Mouse (Mus musculus) liver, embryonic 11.5 days (tissue): ENCODE measurements around the gene Vsig8. TPM values are rescaled to one million over a fixed set of nuclear protein-coding genes. Genes with fewer than 3 reads are reported as not detected.
A peak's percentile ranks its signal among the peaks of the same experiment; 100 is the strongest.

Experiments
- ATAC-seq: fragments of 200-750 bp; cut with Nextera tagmentation; replicated peaks from 2 replicates; pipeline ENCODE4 v1.8.0; 2017; ENCODE audit warnings: moderate number of reproducible peaks, mild to moderate bottlenecking, moderate TSS enrichment, moderate library complexity; ENCODE audit not compliant: low FRiP score
- DNase-seq: peaks from one replicate; pipeline ENCODE4 v3.0.0-alpha.2; 2017; ENCODE audit warnings: low spot score
- H3K27ac ChIP-seq: fragments of 300-500 bp; sonication (generic); 2 replicates; pipeline ENCODE4 v1.5.1; 2014; ENCODE audit warnings: mild to moderate bottlenecking, low read depth, low read length, control low read depth
- H3K27me3 ChIP-seq: fragments of 300-500 bp; sonication (generic); replicated peaks from 2 replicates; pipeline ENCODE4 v1.6.1; 2014; ENCODE audit warnings: low read length, mixed read lengths; ENCODE audit not compliant: control insufficient read depth, insufficient read depth
- H3K36me3 ChIP-seq: fragments of 300-500 bp; sonication (generic); 2 replicates; pipeline ENCODE4 v1.6.1; 2014; ENCODE audit warnings: mild to moderate bottlenecking, low read length, moderate library complexity, mixed read lengths; ENCODE audit not compliant: control insufficient read depth, insufficient read depth
- H3K4me1 ChIP-seq: fragments of 300-500 bp; sonication (generic); replicated peaks from 2 replicates; pipeline ENCODE4 v1.6.1; 2014; ENCODE audit warnings: low read length, mixed read lengths; ENCODE audit not compliant: control insufficient read depth, insufficient read depth
- H3K4me2 ChIP-seq: fragments of 300-500 bp; sonication (generic); 2 replicates; pipeline ENCODE4 v1.6.1; 2014; ENCODE audit warnings: mild to moderate bottlenecking, control low read depth, moderate library complexity
- H3K4me3 ChIP-seq: fragments of 300-500 bp; sonication (generic); 2 replicates; pipeline ENCODE4 v1.5.1; 2014; ENCODE audit warnings: low read depth, low read length, control low read depth
- H3K9ac ChIP-seq: fragments of 300-500 bp; sonication (generic); 2 replicates; pipeline ENCODE4 v1.6.1; 2014; ENCODE audit warnings: low read depth, low read length, control low read depth
- H3K9me3 ChIP-seq: fragments of 300-500 bp; sonication (generic); 2 replicates; pipeline ENCODE4 v1.6.1; 2016; ENCODE audit warnings: low read length, inconsistent platforms, mixed read lengths; ENCODE audit not compliant: control insufficient read depth
- WGBS: fragments of 180-500 bp; shearing (Covaris S2); extraction: QIAGEN DNeasy Blood & Tissue Kit; methylation state at CpG from one replicate; pipeline ENCODE4 v1.1.7; 2014; 5-methylcytosine and 5-hydroxymethylcytosine counted together
- polyA plus RNA-seq: library from polyadenylated mRNA; unstranded; fragments of >200 nt; fragmentation: Nextera tagmentation; extraction: Ambion mirVana; gene quantifications from 2 replicates; pipeline ENCODE4 v1.2.1, GENCODE M21; 2014

Gene Vsig8
- polyA plus RNA-seq, 1 experiment from 2014 or later, result not detected

GRCm38 (mm10) chr1:172535116-172535515 is 20.6 kb upstream of the Vsig8 start:
- Histone ChIP-seq H3K9me3 (no peaks in the 10 kb centered on the region), H3K36me3 (no peaks in the 10 kb centered on the region), H3K27me3 (peaks cover 41% of the 10 kb centered on the region), H3K4me3 (no peak overlapping the region), H3K4me1 (no peaks in the 10 kb centered on the region; the same call in none of the 2 replicates), H3K9ac (no peak overlapping the region), H3K4me2 (no peak overlapping the region), H3K27ac (no peak overlapping the region)
- DNase-seq, result no peak
- ATAC-seq, result no peak
- 75% methylated on average over 16 of the region's 16 CpGs for WGBS

- Histone ChIP-seq H3K27me3 (peaks cover 11% of the 10 kb centered on the region), H3K4me1 (no peaks in the 10 kb centered on the region), H3K27ac (no peak overlapping the region), H3K4me2 (no peak overlapping the region), H3K4me3 (no peak overlapping the region), H3K36me3 (no peaks in the 10 kb centered on the region), H3K9me3 (no peaks in the 10 kb centered on the region), H3K9ac (no peak overlapping the region)
- ATAC-seq (no peak), DNase-seq (no peak)
- 60% methylated on average over 6 of the region's 6 CpGs for WGBS
Observed at GRCm38 (mm10) chr1:172539827-172540226, 15.9 kb upstream of the Vsig8 start.

GRCm38 (mm10) chr1:172540283-172540820 is 15.4 kb upstream of the Vsig8 start:
- Histone ChIP-seq H3K4me3 (no peak overlapping the region), H3K27me3 (peaks cover 11% of the 10 kb centered on the region), H3K9ac (no peak overlapping the region), H3K4me1 (no peaks in the 10 kb centered on the region), H3K36me3 (no peaks in the 10 kb centered on the region), H3K4me2 (no peak overlapping the region), H3K27ac (no peak overlapping the region), H3K9me3 (no peaks in the 10 kb centered on the region)
- ATAC-seq, result no peak
- DNase-seq, result no peak
- WGBS, result 58% methylated on average over 11 of the region's 11 CpGs

- DNase-seq (no peak), ATAC-seq (no peak)
- Histone ChIP-seq H3K9ac (no peak overlapping the region), H3K4me1 (0 out of 2 replicates have a peak, but pooled peaks cover 6% of the 10 kb centered on the region), H3K27me3 (peaks cover 7% of the 10 kb centered on the region; the same call in 1 of the 2 replicates), H3K9me3 (no peaks in the 10 kb centered on the region), H3K4me3 (no peak overlapping the region), H3K4me2 (no peak overlapping the region), H3K27ac (no peak overlapping the region), H3K36me3 (no peaks in the 10 kb centered on the region)
- WGBS, result 72% methylated on average over 4 of the region's 4 CpGs
Observed at GRCm38 (mm10) chr1:172546062-172546461, 9.7 kb upstream of the Vsig8 start.

GRCm38 (mm10) chr1:172548501-172548900 is 7.2 kb upstream of the Vsig8 start:
- 0 out of 2 replicates have a peak, but pooled peaks have one; percentile 7 for ATAC-seq
- no peaks in the 10 kb centered on the region for H3K36me3 ChIP-seq
- DNase-seq, result no peak
- WGBS, result 26% methylated on average over 7 of the region's 7 CpGs
- H3K9me3 ChIP-seq, result no peaks in the 10 kb centered on the region
- H3K4me3 ChIP-seq, result no peak overlapping the region
- 0 out of 2 replicates have a peak, but pooled peaks cover 6% of the 10 kb centered on the region for H3K4me1 ChIP-seq
- no peak overlapping the region for H3K27ac ChIP-seq
- H3K9ac ChIP-seq, result no peak overlapping the region
- peaks cover 4% of the 10 kb centered on the region; the same call in 1 of the 2 replicates for H3K27me3 ChIP-seq
- peak overlapping the region; percentile 22; the same call in 1 of the 2 replicates for H3K4me2 ChIP-seq

GRCm38 (mm10) chr1:172549314-172549713 is 6.4 kb upstream of the Vsig8 start:
- Histone ChIP-seq H3K9me3 (no peaks in the 10 kb centered on the region), H3K4me1 (0 out of 2 replicates have a peak, but pooled peaks cover 6% of the 10 kb centered on the region), H3K4me3 (no peak overlapping the region), H3K4me2 (peak overlapping the region; percentile 64), H3K36me3 (no peaks in the 10 kb centered on the region), H3K27me3 (peaks cover 4% of the 10 kb centered on the region; the same call in 1 of the 2 replicates), H3K9ac (no peak overlapping the region), H3K27ac (no peak overlapping the region)
- DNase-seq (no peak), ATAC-seq (no peak)
- WGBS, result 14% methylated on average over 2 of the region's 2 CpGs

- Histone ChIP-seq H3K9ac (no peak overlapping the region), H3K4me3 (peak overlapping the region; percentile 41), H3K27me3 (peaks cover 4% of the 10 kb centered on the region; the same call in 1 of the 2 replicates), H3K27ac (no peak overlapping the region), H3K9me3 (no peaks in the 10 kb centered on the region), H3K4me2 (peak overlapping the region; percentile 64), H3K4me1 (0 out of 2 replicates have a peak, but pooled peaks cover 6% of the 10 kb centered on the region), H3K36me3 (no peaks in the 10 kb centered on the region)
- ATAC-seq, result no peak
- DNase-seq, result no peak
- WGBS, result 5% methylated on average over 8 of the region's 8 CpGs
Observed at GRCm38 (mm10) chr1:172549717-172550116, 6.0 kb upstream of the Vsig8 start.

- H3K9ac ChIP-seq, result no peak overlapping the region; the same call in 1 of the 2 replicates
- peak; percentile 51 for DNase-seq
- peak; percentile 65 for ATAC-seq
- 0% methylated on average over 8 of the region's 8 CpGs for WGBS
- peak overlapping the region; percentile 64 for H3K4me2 ChIP-seq
- H3K27me3 ChIP-seq, result peaks cover 6% of the 10 kb centered on the region; the same call in 1 of the 2 replicates
- peak overlapping the region; percentile 41 for H3K4me3 ChIP-seq
- no peaks in the 10 kb centered on the region for H3K9me3 ChIP-seq
- H3K4me1 ChIP-seq, result 0 out of 2 replicates have a peak, but pooled peaks cover 6% of the 10 kb centered on the region
- H3K36me3 ChIP-seq, result no peaks in the 10 kb centered on the region
- no peak overlapping the region for H3K27ac ChIP-seq
Observed at GRCm38 (mm10) chr1:172550551-172550951, 5.2 kb upstream of the Vsig8 start.

GRCm38 (mm10) chr1:172551009-172551408 is 4.7 kb upstream of the Vsig8 start:
- Histone ChIP-seq H3K9ac (no peak overlapping the region), H3K9me3 (no peaks in the 10 kb centered on the region), H3K4me2 (peak overlapping the region; percentile 64), H3K36me3 (no peaks in the 10 kb centered on the region), H3K4me1 (0 out of 2 replicates have a peak, but pooled peaks cover 6% of the 10 kb centered on the region), H3K27me3 (peaks cover 6% of the 10 kb centered on the region; the same call in 1 of the 2 replicates), H3K4me3 (no peak overlapping the region), H3K27ac (no peak overlapping the region)
- ATAC-seq (no peak), DNase-seq (no peak)
- WGBS, result 51% methylated on average over 7 of the region's 7 CpGs
